Mouse (Mus musculus): ENCODE results near the gene Nsl1.

The Nsl1 gene

GRCm38 (mm10) chr1:191054870-191055532 lies 7.8 kb upstream of the Nsl1 start:
- no peak for DNase-seq

GRCm38 (mm10) chr1:191055533-191055873 lies 7.3 kb upstream of the Nsl1 start:
- DNase-seq = no peak

GRCm38 (mm10) chr1:191057461-191057860 lies 5.4 kb upstream of the Nsl1 start:
- DNase-seq = no peak

- no peak for DNase-seq
These were observed 501 bp upstream of the Nsl1 start for GRCm38 (mm10) chr1:191062241-191062780.

- no peak for DNase-seq
These were observed 888 bp downstream of the Nsl1 start for GRCm38 (mm10) chr1:191063700-191064099.

- DNase-seq = no peak
These were observed 1.7 kb downstream of the Nsl1 start for GRCm38 (mm10) chr1:191064535-191064934.

- no peak for DNase-seq
These were observed 2.4 kb downstream of the Nsl1 start for GRCm38 (mm10) chr1:191065188-191065587.

- no peak for DNase-seq
These were observed 5.6 kb downstream of the Nsl1 start for GRCm38 (mm10) chr1:191068377-191068776.

- no peak for DNase-seq
These were observed 7.4 kb downstream of the Nsl1 start for GRCm38 (mm10) chr1:191070259-191070658.

- DNase-seq = no peak
These were observed 8.8 kb downstream of the Nsl1 start for GRCm38 (mm10) chr1:191071613-191072012.

GRCm38 (mm10) chr1:191072329-191072913 lies 9.6 kb downstream of the Nsl1 start:
- DNase-seq = no peak

GRCm38 (mm10) chr1:191073001-191073400 lies 10.2 kb downstream of the Nsl1 start:
- no peak for DNase-seq

GRCm38 (mm10) chr1:191073486-191073885 lies 10.7 kb downstream of the Nsl1 start:
- no peak for DNase-seq

- DNase-seq = peak; percentile 56
These were observed 12.5 kb downstream of the Nsl1 start for GRCm38 (mm10) chr1:191075199-191075883.

GRCm38 (mm10) chr1:191083230-191083629 lies 20.4 kb downstream of the Nsl1 start:
- DNase-seq = no peak

GRCm38 (mm10) chr1:191084951-191085559 lies 22.2 kb downstream of the Nsl1 start:
- peak; percentile 72 for DNase-seq

- DNase-seq = no peak
These were observed 22.8 kb downstream of the Nsl1 start for GRCm38 (mm10) chr1:191085597-191085996.

- DNase-seq = no peak
These were observed 23.6 kb downstream of the Nsl1 start for GRCm38 (mm10) chr1:191086304-191086878.

GRCm38 (mm10) chr1:191086960-191087359 lies 24.1 kb downstream of the Nsl1 start:
- DNase-seq = no peak

GRCm38 (mm10) chr1:191087955-191088354 lies 25.1 kb downstream of the Nsl1 start:
- DNase-seq = no peak

- no peak for DNase-seq
These were observed 26.5 kb downstream of the Nsl1 start for GRCm38 (mm10) chr1:191089355-191089754.

GRCm38 (mm10) chr1:191092050-191092449 lies 29.2 kb downstream of the Nsl1 start:
- DNase-seq = no peak

- DNase-seq = no peak
These were observed 30.8 kb downstream of the Nsl1 start for GRCm38 (mm10) chr1:191093578-191093977.

Data from right cerebral cortex, postnatal 14 days (tissue).